10 mouse cellular contexts compared by ENCODE assay signal in genomic region chr17:31920589-31921190, GRCm38 (mm10).
DNase-seq lines count a peak whose midpoint lies in the region; ATAC-seq and TF ChIP-seq lines count a peak whose summit lies in the region.
"Had no signal": no experiment of that assay in that cellular context is flagged by ENCODE, and none has a peak within 500 bp of the region (broad histone marks: within the 10 kb centered on the region; RNA-seq: fewer than 3 reads in every experiment).

No protein-coding gene starts in this region.

- CTCF ChIA-PET in Patski (lab: Charles Lee) = interaction anchor here (0.6 to 1.4 kb wide), 3 partner anchors 32 to 62 kb away, joined by 3 read pairs; no protein-coding TSS in a partner anchor

- no peaks in the 10 kb centered on the region for H3K27me3 ChIP-seq in Patski
- H3K27me3 ChIP-seq: embryonic facial prominence, embryonic 13.5 days had no signal

- no peak for ATAC-seq in cerebellum, adult (ENCODE audit: insufficient number of reproducible peaks, low FRiP score, low TSS enrichment)
- ATAC-seq in Patski = peak; percentile 37
- no peak for ATAC-seq in erythroblast, adult 5-6 weeks (replicated peaks; ENCODE audit: low FRiP score, poor library complexity, severe bottlenecking)
- no peak for ATAC-seq in megakaryocyte-erythroid progenitor cell, adult 5-6 weeks (replicated peaks; ENCODE audit: low FRiP score, low TSS enrichment, poor library complexity, severe bottlenecking)

- no peak for TF ChIP-seq CTCF in Patski (IDR thresholded peaks at IDR 0.05)

- in situ Hi-C loops in Patski (cut with MboI; ENCODE audit: low pct_unique_long_range_greater_than_20kb) = loop anchor here (5.0 kb wide), 2 partner anchors 63 to 133 kb away; partner anchors contain the start of gene Sik1

- DNase-seq in cerebellum, adult 9-11 months = peak; percentile 16
- peak; percentile 51 for DNase-seq in kidney, postnatal 10 days
- no peak for DNase-seq in kidney, adult 18-20 months
- DNase-seq in Patski (ENCODE audit: low read depth, low spot score) = no peak
- DNase-seq in heart, postnatal 4 days = peak; percentile 43
- DNase-seq: layer of hippocampus, adult 9-11 months had no signal

- POLR2A ChIA-PET in Patski (lab: Charles Lee) = interaction anchor here (1.1 to 1.3 kb wide), 2 partner anchors 9 to 64 kb away, joined by 3 read pairs; no protein-coding TSS in a partner anchor

Comparison
In these comparisons a context has a peak if more than half of its experiments do, and no peak if none do; other contexts are left out.
1. DNase-seq: peak in cerebellum, adult 9-11 months (single experiment), kidney, postnatal 10 days (single experiment) and heart, postnatal 4 days (single experiment); none in kidney, adult 18-20 months (single experiment) and Patski (single experiment).